Mouse (Mus musculus): Measurements from ENCODE around the gene Epb41l1. TPM values are rescaled to one million over a fixed set of nuclear protein-coding genes. Genes with fewer than 3 reads are reported as not detected.

Gene Epb41l1
- total RNA-seq, 2 experiments from 2014 or later, result 27.9 to 30.1 TPM

DNA sequence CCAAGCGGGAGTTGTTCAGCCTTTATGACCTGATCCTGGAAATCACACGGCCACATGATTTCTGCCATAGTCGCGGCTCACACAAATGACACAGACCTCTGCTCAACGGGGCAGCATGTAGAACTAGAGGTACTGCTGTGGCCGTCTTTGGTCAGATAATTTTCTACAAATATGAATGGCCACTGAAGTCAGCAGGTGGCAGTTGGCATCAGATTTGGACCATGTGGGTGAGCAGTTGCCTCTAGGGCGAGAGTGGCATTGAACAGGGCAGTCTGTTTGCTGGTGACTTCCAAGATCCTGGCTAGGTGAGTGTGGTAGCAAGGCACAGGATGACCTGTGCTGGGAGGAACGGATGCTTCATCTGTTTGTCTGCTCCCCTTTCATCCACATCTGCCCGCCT is 168.8 kb downstream of the Epb41l1 start:
- DNase-seq (ENCODE audit: low spot score in 2 of 2), result no peak

Small RNAs within 50 kb of the gene (microRNA-seq; reads per million reads assigned to microRNA genes)
- gene Gm22758, result not detected

Other genes starting within 250 kb of the Epb41l1 start
- 100 to 1,000 TPM; 246 to 293 TPM for gene Rbm39, start 240.7 kb upstream of the Epb41l1 start, total RNA-seq (2021)
- 10 to 100 TPM; 39.1 to 41.4 TPM for gene Phf20, start 224.4 kb upstream of the Epb41l1 start, total RNA-seq (2021)
- 1 to 10 TPM; 2.8 to 2.9 TPM for gene Cnbd2, start 108.6 kb upstream of the Epb41l1 start, total RNA-seq (2021)
- 10 to 100 TPM; 63.7 to 76.2 TPM for gene Scand1, start 108.2 kb upstream of the Epb41l1 start, total RNA-seq (2021)
- 10 to 100 TPM; 20.3 to 20.5 TPM for gene Aar2, start 126.7 kb downstream of the Epb41l1 start, total RNA-seq (2021)
- 10 to 100 TPM; 81.1 to 93.7 TPM for gene Dlgap4, start 192.8 kb downstream of the Epb41l1 start, total RNA-seq (2021)